Mouse (Mus musculus): ENCODE results near the gene Hagh. TPM values are rescaled to one million over a fixed set of nuclear protein-coding genes. Genes with fewer than 3 reads are reported as not detected.
A peak's percentile ranks its signal among the peaks of the same experiment; 100 is the strongest.

Hagh gene
- polyA plus RNA-seq, 1 experiment = 180 TPM

DNA sequence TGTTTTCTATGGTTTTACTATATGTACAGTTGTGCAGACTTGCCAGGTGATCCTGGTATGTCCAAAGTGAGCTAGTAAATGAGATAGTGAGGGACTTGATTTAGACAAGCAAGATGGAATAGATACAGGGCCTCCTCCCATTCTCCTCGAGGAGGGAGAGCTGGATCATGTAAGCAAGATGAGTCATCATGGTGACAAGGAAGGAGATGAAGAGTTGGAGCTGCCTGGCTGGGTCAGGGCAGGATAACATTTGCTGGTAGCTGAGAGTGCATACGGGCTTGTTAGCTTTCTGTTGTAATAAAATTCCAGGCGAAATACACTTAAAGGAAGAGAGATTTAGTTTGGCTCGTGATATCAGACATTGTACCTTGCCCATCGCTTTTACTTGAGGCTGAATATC is 398 bp downstream of the Hagh start:
- Histone ChIP-seq H3K4me3 (ENCODE audit: insufficient read depth, low read depth, low read length) (no peak overlapping the region), H3K4me1 (ENCODE audit: control insufficient read depth, insufficient read depth, insufficient read length, low read length) (no peaks in the 10 kb centered on the region), H3K27ac (replicated peaks; ENCODE audit: low read depth, low read length) (no peak overlapping the region)

DNA sequence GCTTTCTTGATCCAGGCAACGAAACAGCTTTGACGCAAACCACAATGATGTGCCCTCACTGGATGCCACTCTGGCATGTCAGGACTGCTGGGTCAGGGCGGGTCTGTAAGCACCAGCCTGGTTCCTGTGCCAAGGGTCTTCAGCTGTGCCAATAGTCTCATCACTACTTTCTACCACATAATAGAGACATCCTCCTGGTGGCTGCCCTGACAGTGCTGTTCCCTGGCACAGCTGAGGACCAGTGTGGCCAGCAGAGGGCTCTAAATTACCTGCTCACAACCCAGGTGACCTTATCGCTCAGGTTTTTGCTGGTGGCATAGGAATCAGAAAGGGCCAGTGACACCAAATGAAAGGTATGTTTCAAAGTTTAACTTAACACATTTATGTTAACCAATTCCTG is 1.2 kb downstream of the Hagh start:
- Histone ChIP-seq H3K4me1 (ENCODE audit: control insufficient read depth, insufficient read depth, insufficient read length, low read length) (no peaks in the 10 kb centered on the region), H3K27ac (replicated peaks; ENCODE audit: low read depth, low read length) (no peak overlapping the region), H3K4me3 (ENCODE audit: insufficient read depth, low read depth, low read length) (no peak overlapping the region)

DNA sequence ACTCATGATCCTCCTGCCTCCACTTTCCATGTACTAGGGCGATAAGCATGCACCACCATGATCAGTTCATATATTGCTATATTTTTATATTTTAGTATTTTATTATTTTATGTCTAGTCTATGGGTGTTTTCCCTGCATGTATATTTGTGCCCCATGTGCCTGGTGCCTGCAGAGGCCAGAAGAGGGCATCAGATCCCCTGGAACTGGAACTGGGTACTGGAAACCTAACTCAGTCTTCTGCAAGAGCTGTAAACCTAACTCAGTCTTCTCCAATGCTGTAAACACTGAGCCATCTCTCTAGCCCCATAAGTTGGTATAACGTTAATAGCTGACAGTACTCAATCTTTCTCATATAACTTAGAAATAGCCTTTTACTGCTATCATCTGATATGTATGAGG is 2.7 kb downstream of the Hagh start:
- Histone ChIP-seq H3K4me1 (ENCODE audit: control insufficient read depth, insufficient read depth, insufficient read length, low read length) (no peaks in the 10 kb centered on the region), H3K27ac (replicated peaks; ENCODE audit: low read depth, low read length) (no peak overlapping the region), H3K4me3 (ENCODE audit: insufficient read depth, low read depth, low read length) (no peak overlapping the region)

DNA sequence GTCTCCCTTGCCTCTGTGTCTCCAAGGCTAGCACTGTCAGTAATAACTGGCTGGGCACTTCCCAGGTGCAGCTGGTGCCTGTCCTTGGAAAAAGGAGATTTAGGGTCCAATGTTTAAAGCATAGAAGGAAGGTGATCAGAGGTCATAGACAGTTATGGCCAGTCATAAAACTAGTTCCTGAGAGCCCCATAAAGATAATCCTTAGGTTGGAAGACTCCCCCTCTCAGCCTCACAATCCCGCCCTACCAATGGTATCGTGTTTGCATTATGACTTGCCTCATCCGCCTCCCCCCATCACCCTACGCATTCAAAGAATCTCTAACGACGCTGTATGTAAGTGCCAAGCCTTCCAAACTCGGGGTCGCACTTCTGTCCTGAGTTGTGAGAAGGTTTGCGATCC is 4.6 kb downstream of the Hagh start:
- H3K4me1 ChIP-seq (ENCODE audit: control insufficient read depth, insufficient read depth, insufficient read length, low read length) = no peaks in the 10 kb centered on the region
- no peak overlapping the region for H3K4me3 ChIP-seq (ENCODE audit: insufficient read depth, low read depth, low read length)
- no peak overlapping the region for H3K27ac ChIP-seq (replicated peaks; ENCODE audit: low read depth, low read length)

DNA sequence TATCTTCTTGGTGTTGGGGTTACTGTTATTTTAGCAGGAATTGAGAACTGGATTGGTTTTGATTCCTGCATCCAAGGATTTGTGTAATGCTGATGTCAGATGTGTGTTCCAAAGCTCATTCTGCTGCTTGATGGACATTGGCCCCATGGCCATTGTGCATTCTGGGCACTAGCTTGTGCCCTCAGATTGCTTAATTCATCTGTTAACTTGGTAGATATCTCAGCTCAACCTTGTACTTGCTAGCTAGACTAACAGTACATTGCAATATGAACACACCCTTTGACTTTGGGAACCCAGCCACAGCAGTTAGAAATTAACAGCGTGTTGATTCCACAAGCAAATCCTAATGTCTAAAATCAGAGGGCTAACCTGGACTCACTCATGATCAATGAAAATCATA is 7.4 kb downstream of the Hagh start:
- Histone ChIP-seq H3K4me3 (ENCODE audit: insufficient read depth, low read depth, low read length) (no peak overlapping the region), H3K27ac (replicated peaks; ENCODE audit: low read depth, low read length) (no peak overlapping the region), H3K4me1 (ENCODE audit: control insufficient read depth, insufficient read depth, insufficient read length, low read length) (no peaks in the 10 kb centered on the region)

DNA sequence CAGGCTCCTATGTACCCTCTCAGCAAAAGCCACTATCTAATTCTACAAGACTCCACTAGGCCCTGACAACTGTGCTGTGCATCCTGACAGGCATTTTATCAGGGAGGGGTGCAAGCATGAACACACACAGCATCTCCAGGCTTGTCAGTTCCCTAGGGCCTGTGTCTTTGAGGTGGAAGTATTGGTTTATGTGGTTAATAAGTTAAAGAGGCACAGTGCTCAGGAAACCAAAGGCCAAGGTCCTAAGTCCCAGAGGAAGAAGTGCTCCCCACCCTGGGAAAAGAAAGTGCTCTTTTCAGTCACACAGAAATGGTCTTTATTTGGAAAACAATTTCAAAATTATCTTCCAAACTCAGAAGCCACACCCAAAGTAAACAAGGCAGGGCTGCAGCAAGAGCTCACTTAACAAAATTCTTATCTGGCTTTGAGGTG is 8.7 kb downstream of the Hagh start:
- H3K27ac ChIP-seq (replicated peaks; ENCODE audit: low read depth, low read length) = peak overlapping the region; percentile 56
- H3K4me1 ChIP-seq (ENCODE audit: control insufficient read depth, insufficient read depth, insufficient read length, low read length) = no peaks in the 10 kb centered on the region
- H3K4me3 ChIP-seq (ENCODE audit: insufficient read depth, low read depth, low read length) = peak overlapping the region; percentile 54

DNA sequence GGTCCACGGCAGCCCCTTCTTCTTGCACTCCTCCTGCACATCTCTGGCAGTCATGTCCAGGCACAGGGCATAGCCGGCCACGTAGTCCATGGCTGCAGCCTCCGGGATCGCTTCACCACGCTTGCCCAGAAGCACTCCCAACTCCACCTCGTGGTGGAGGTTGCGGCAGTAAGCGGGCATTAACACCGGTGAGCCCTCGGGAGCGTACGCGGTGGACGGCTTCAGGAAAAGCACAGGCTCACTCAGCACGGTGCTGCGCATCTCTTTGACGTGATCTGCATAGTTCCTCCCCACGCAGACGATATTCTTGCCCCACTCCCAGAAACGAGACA is 9.8 kb downstream of the Hagh start:
- Histone ChIP-seq H3K27ac (replicated peaks; ENCODE audit: low read depth, low read length) (peak overlapping the region; percentile 96), H3K4me1 (ENCODE audit: control insufficient read depth, insufficient read depth, insufficient read length, low read length) (no peaks in the 10 kb centered on the region), H3K4me3 (ENCODE audit: insufficient read depth, low read depth, low read length) (peak overlapping the region; percentile 83)

DNA sequence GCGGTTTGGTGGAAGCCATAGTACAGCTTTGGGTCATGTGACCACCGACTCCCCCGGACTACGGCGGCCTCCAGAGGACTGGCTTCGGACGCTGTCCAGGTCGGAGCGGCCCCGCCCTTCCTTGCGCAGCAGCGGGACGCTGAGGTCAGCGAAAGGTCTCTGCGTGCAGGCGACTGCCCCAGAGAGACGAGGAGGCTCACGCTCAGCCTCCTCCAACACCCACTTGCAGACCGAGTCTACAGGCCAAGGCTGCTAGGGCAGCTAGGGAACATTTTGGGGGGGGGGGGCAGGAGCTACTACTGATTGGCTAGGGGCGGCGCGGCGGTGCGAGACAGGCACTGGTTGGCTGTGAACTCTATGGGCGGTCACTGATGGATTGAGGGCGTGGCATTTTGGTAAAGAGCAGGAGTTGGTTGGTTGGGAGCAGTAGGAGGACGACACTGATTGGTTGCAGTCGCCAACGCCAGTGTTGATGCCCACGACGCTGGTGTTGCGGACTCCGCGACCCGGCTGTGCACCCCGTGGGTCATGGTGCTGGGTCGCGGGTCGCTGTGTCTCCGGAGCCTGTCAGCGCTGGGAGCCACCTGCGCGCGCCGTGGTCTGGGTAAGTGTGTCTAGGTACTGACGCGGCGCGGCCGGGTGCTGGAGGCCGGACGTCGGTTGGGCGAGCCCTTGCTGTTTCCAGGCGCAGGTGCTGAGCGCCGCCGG is 10.3 kb downstream of the Hagh start, which contains the start of gene Fahd1:
Fahd1 (minus strand) TSS at position 300 of the 708 bp plus-strand sequence.
- Histone ChIP-seq H3K4me3 (ENCODE audit: insufficient read depth, low read depth, low read length) (peak within 1 kb of the TSS; percentile 90), H3K4me1 (ENCODE audit: control insufficient read depth, insufficient read depth, insufficient read length, low read length) (no peaks in the 10 kb centered on the region), H3K27ac (replicated peaks; ENCODE audit: low read depth, low read length) (peak within 1 kb of the TSS; percentile 96)

DNA sequence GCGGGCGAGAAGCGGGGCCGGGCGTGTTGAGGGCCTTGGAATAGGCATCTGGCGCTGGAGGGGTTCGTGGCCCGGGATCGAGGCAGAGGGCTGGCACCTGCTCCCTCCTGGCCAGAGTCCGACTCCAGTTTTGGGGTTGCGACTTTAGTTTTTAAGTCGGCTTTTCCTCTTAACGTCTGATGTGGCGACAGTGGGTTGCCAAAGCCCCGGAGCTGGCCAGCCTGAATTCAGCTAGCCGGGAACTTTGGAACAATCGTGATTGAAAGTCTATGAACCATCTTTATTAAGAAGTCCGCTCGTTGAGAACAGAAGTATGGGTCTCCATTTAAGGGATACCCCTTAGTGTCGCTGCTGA is 10.8 kb downstream of the Hagh start:
- H3K4me3 ChIP-seq (ENCODE audit: insufficient read depth, low read depth, low read length) = peak overlapping the region; percentile 90
- H3K4me1 ChIP-seq (ENCODE audit: control insufficient read depth, insufficient read depth, insufficient read length, low read length) = no peaks in the 10 kb centered on the region
- no peak overlapping the region for H3K27ac ChIP-seq (replicated peaks; ENCODE audit: low read depth, low read length)

DNA sequence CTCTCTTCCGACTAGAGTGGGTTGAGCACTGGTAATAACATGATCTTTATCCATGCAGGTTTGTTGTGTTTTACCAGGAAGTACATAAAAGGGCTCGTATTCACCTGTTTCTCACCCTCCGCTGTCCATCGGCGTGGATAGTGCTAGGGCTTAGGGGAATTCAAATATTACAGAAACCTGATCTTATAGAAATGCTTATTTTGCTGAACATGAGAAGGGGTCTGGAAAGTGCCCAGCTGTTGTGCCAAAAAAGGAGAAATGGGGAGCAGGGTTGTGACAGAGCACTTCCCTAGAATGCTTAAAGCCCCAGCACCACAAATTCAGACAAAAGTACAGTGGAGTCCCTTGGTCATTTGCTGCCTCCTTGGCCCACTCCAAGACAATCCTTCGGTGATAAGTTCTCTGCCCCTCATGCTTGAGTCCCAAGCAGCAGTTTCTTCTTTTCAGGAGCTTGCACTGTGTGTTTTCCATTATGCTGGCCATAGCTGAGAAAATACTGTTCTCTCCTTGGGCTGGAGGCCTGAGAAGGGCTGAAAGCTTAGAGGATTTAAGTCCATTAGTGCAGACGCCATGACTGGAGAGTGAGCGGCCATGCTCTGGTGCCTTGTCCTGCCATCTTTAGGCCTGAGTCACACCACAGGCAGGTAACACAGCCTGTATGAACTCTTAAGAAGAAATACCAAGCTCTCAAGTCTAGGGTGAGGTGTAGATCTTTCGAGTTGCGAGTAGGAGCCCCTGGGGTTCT is 11.6 kb downstream of the Hagh start:
- no peaks in the 10 kb centered on the region for H3K4me1 ChIP-seq (ENCODE audit: control insufficient read depth, insufficient read depth, insufficient read length, low read length)
- H3K27ac ChIP-seq (replicated peaks; ENCODE audit: low read depth, low read length) = no peak overlapping the region
- H3K4me3 ChIP-seq (ENCODE audit: insufficient read depth, low read depth, low read length) = peak overlapping the region; percentile 90

DNA sequence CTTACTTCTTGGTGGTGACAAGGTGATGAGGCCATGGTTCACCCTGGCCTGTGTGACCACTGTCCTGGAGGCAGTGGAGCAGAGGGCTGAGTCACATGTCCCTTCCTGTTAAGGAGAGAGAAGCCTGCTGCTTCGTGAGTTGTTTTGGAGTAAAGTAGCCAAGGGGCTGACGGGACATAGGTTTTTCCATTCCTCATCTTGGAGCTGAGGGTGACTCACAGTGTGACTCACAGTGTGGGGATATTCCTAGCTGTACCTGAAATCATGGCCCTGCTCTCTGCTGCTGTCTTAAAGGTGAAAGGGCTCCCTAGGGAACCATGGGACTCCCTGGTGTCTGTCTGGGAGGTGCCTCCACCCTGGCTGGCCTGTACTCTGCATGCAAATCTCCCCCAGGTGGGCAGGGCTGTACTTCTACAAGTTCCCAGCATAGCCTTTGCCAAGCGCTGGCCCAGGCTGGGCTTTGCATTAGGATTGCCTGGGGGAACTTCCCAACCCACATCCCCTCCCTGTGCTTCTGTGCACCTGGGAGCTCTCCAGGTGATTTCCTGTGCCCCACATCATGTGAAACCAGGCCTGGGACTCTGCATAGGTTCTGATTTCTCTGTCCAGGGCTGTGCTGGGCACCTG is 16.0 kb downstream of the Hagh start:
- Histone ChIP-seq H3K4me1 (ENCODE audit: control insufficient read depth, insufficient read depth, insufficient read length, low read length) (no peaks in the 10 kb centered on the region), H3K4me3 (ENCODE audit: insufficient read depth, low read depth, low read length) (no peak overlapping the region), H3K27ac (replicated peaks; ENCODE audit: low read depth, low read length) (no peak overlapping the region)

DNA sequence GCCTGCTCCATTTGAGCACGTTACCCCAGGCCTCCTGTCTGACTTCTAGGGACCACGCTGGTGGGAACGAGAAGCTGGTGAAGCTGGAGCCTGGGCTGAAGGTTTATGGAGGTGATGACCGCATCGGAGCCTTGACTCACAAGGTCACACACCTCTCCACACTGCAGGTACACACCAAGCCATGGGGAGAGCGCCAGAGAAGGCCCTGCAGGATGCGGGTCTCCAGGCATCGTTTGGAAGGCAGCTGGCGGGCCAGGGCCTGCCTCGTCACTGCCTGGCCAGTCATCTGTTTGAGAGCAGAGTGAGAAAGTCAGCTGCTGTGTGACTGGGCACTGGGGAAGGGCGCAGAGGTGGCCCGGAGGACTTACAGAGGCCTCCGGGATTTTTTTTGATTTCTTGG is 16.6 kb downstream of the Hagh start:
- Histone ChIP-seq H3K4me3 (ENCODE audit: insufficient read depth, low read depth, low read length) (no peak overlapping the region), H3K4me1 (ENCODE audit: control insufficient read depth, insufficient read depth, insufficient read length, low read length) (no peaks in the 10 kb centered on the region), H3K27ac (replicated peaks; ENCODE audit: low read depth, low read length) (no peak overlapping the region)

DNA sequence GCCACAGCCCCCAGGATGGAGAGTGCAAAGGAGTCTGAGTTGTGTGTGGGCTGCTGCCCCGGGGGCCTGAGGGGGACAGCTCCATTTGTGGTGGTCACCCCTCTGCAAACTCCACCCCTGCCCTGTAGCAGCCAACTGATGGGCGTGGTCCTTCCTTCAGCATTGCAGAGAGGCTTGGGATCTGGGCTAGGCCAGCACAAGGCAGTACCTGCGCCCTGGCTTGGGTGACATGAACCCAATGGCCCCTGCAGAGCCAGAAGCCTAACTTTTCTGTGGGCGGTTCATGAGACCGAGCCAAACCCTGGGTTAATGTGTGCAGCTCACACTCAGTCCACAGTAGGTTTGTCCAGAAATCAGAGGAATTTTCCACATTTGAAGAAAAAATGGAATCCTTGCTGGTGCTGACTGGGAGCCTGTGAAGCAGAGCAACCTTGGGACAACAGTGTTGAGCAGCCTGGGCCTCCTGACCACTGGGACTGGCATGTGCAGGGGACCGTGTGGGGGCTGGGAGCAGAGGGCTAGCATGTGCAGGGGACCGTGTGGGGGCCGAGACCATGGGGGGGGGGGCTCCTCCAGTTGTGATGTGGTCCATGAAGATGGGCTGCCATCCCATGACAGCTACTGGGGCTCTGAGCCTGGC is 18.0 kb downstream of the Hagh start:
- Histone ChIP-seq H3K4me1 (ENCODE audit: control insufficient read depth, insufficient read depth, insufficient read length, low read length) (no peaks in the 10 kb centered on the region), H3K4me3 (ENCODE audit: insufficient read depth, low read depth, low read length) (no peak overlapping the region), H3K27ac (replicated peaks; ENCODE audit: low read depth, low read length) (no peak overlapping the region)

DNA sequence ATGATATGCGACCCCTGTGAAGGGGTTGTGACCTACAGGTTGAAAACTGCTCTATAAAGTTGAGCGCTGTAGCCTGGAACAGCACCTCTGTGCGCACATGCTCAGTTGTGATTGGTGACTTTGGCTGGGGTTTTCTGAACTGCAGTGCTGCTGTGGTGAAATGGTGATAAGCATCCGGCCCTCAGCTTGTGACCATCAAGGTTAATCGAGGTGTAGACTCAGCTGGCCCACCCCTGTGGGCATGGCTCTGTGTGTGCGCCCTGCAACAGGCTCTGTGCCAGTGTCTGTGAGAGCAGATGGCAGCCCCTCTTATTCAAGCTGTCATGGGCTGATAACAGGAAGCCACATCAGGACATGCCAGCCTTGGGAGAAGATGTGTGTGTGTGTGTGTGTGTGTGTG is 19.0 kb downstream of the Hagh start:
- Histone ChIP-seq H3K4me3 (ENCODE audit: insufficient read depth, low read depth, low read length) (no peak overlapping the region), H3K4me1 (ENCODE audit: control insufficient read depth, insufficient read depth, insufficient read length, low read length) (no peaks in the 10 kb centered on the region), H3K27ac (replicated peaks; ENCODE audit: low read depth, low read length) (no peak overlapping the region)

DNA sequence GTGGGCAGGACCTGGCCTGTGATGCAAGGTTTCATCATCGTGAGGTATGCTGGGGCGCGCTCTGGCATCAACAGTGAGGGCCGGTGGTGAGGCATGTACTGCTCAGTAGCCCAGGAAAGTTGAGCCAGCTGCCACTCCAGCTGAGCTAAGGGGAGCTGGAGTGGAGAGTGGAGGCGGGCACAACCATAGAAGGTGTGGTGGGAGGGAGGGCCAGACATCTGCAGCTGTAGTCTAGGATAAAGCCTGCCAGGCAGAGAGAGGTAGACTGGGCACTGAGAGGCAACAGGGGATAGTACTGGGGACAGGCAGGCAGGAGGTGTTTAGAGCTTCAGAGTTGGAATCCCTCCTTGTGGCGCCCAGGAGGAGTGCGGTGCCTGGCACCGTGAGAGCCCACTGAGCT is 20.1 kb downstream of the Hagh start:
- Histone ChIP-seq H3K27ac (replicated peaks; ENCODE audit: low read depth, low read length) (no peak overlapping the region), H3K4me1 (ENCODE audit: control insufficient read depth, insufficient read depth, insufficient read length, low read length) (no peaks in the 10 kb centered on the region), H3K4me3 (ENCODE audit: insufficient read depth, low read depth, low read length) (no peak overlapping the region)

Measured in brown adipose tissue, adult 24 weeks (tissue).